Comparison of ENCODE assay signal across 10 mouse cellular contexts in the genomic region with DNA sequence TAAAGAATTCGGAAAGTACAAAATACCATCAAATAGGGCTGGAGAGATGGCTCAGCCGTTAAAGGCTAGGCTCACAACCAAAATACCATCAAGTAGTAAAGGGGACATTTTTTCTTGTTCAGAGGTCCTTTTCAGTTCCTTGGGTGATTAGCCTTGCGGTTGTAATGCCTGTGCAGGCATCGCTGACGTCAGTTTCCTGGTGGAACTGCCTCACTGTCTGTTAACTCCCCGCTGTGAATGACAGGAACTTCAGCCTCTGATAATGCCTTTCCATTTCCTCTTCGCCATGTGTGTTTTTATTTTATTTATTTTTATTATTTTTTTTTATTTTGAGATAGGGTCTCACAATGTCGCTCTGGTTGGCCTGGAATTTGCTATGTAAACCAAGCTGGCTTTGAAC. TPM values are rescaled to one million over a fixed set of nuclear protein-coding genes. Genes with fewer than 3 reads are reported as not detected.
DNase-seq lines count a peak whose midpoint lies in the region; ATAC-seq and TF ChIP-seq lines count a peak whose summit lies in the region.
"Had no signal": no experiment of that assay in that cellular context is flagged by ENCODE, and none has a peak within 500 bp of the region (broad histone marks: within the 10 kb centered on the region; RNA-seq: fewer than 3 reads in every experiment).

No protein-coding gene starts in this region.

- H3K4me3 ChIP-seq in limb, embryonic 11.5 days (ENCODE audit: low read depth, low read length) = no peak overlapping the region
- no peak overlapping the region for H3K4me3 ChIP-seq in limb, embryonic 10.5 days
- no peak overlapping the region for H3K4me3 ChIP-seq in embryonic facial prominence, embryonic 14.5 days (ENCODE audit: low read depth, low read length)
- H3K4me3 ChIP-seq in limb, embryonic 14.5 days (replicated peaks; ENCODE audit: low read length) = no peak overlapping the region
- H3K4me3 ChIP-seq in midbrain, embryonic 10.5 days = no peak overlapping the region

- WGBS in limb, embryonic 11.5 days = 57% methylated on average over 8 of the region's 8 CpGs
- 61% methylated on average over 8 of the region's 8 CpGs for WGBS in limb, embryonic 10.5 days
- WGBS in embryonic facial prominence, embryonic 14.5 days = 46% methylated on average over 8 of the region's 8 CpGs
- WGBS in limb, embryonic 14.5 days = 29% methylated on average over 8 of the region's 8 CpGs
- WGBS in midbrain, embryonic 10.5 days = 77% methylated on average over 8 of the region's 8 CpGs

- no peak for TF ChIP-seq POLR2A in limb, embryonic 14.5 days (IDR thresholded peaks at IDR 0.05; ENCODE audit: borderline replicate concordance, extremely low read depth, insufficient read depth, insufficient read length)

- no peaks in the 10 kb centered on the region for H3K9me3 ChIP-seq in limb, embryonic 11.5 days (ENCODE audit: control insufficient read depth, low read length)
- no peaks in the 10 kb centered on the region for H3K9me3 ChIP-seq in limb, embryonic 10.5 days (replicated peaks)
- no peaks in the 10 kb centered on the region for H3K9me3 ChIP-seq in embryonic facial prominence, embryonic 14.5 days (ENCODE audit: control insufficient read depth, low read length)
- H3K9me3 ChIP-seq in limb, embryonic 14.5 days (ENCODE audit: control insufficient read depth, low read length) = no peaks in the 10 kb centered on the region
- H3K9me3 ChIP-seq in midbrain, embryonic 10.5 days (replicated peaks) = no peaks in the 10 kb centered on the region

- no peaks in the 10 kb centered on the region for H3K36me3 ChIP-seq in limb, embryonic 11.5 days (ENCODE audit: control insufficient read depth, insufficient read depth, low read length)
- no peaks in the 10 kb centered on the region for H3K36me3 ChIP-seq in limb, embryonic 10.5 days
- no peaks in the 10 kb centered on the region for H3K36me3 ChIP-seq in embryonic facial prominence, embryonic 14.5 days (ENCODE audit: control insufficient read depth, insufficient read depth, low read length)
- no peaks in the 10 kb centered on the region for H3K36me3 ChIP-seq in limb, embryonic 14.5 days (ENCODE audit: control insufficient read depth, insufficient read depth, low read length)
- no peaks in the 10 kb centered on the region for H3K36me3 ChIP-seq in midbrain, embryonic 10.5 days

- no peak overlapping the region for H3K4me2 ChIP-seq in limb, embryonic 11.5 days (ENCODE audit: low read depth, severe bottlenecking)
- peak overlapping the region; percentile 42; the same call in 1 of the 2 replicates for H3K4me2 ChIP-seq in embryonic facial prominence, embryonic 14.5 days (ENCODE audit: low read depth, low read length)
- H3K4me2 ChIP-seq in limb, embryonic 14.5 days (replicated peaks; ENCODE audit: low read depth, low read length, severe bottlenecking) = peak overlapping the region; percentile 13; the same call in 1 of the 2 replicates

- no peak overlapping the region for H3K27ac ChIP-seq in limb, embryonic 11.5 days (replicated peaks; ENCODE audit: low read depth, low read length)
- no peak overlapping the region for H3K27ac ChIP-seq in limb, embryonic 10.5 days
- no peak overlapping the region for H3K27ac ChIP-seq in embryonic facial prominence, embryonic 14.5 days (replicated peaks; ENCODE audit: low read depth, low read length)
- no peak overlapping the region for H3K27ac ChIP-seq in limb, embryonic 14.5 days (replicated peaks; ENCODE audit: low read depth, low read length)
- no peak overlapping the region for H3K27ac ChIP-seq in midbrain, embryonic 10.5 days (replicated peaks)

- peak; percentile 15 for DNase-seq in limb, embryonic 11.5 days (ENCODE audit: low spot score)
- no peak for DNase-seq in limb, embryonic 10.5 days (ENCODE audit: low spot score)
- DNase-seq in embryonic facial prominence, embryonic 14.5 days (ENCODE audit: low spot score) = no peak
- DNase-seq in limb, embryonic 14.5 days (ENCODE audit: low spot score) = peak; percentile 19
- DNase-seq in retina, embryonic 14.5 days (ENCODE audit: low spot score) = no peak
- no peak for DNase-seq in midbrain, embryonic 10.5 days (ENCODE audit: low spot score)
- DNase-seq in ovary, adult 18-20 months (ENCODE audit: low spot score) = no peak

- H3K4me1 ChIP-seq in limb, embryonic 11.5 days (ENCODE audit: control insufficient read depth, insufficient read depth, low read length) = no peaks in the 10 kb centered on the region
- no peaks in the 10 kb centered on the region for H3K4me1 ChIP-seq in limb, embryonic 10.5 days
- peaks cover 5% of the 10 kb centered on the region; the same call in 1 of the 2 replicates for H3K4me1 ChIP-seq in embryonic facial prominence, embryonic 14.5 days (ENCODE audit: control insufficient read depth, insufficient read depth, low read length)
- H3K4me1 ChIP-seq in limb, embryonic 14.5 days (ENCODE audit: control insufficient read depth, insufficient read depth, low read length) = peaks cover 10% of the 10 kb centered on the region
- no peaks in the 10 kb centered on the region for H3K4me1 ChIP-seq in midbrain, embryonic 10.5 days

- no peak for ATAC-seq in limb, embryonic 11.5 days (ENCODE audit: insufficient number of reproducible peaks, low FRiP score, low TSS enrichment, low read depth)
- no peak for ATAC-seq in embryonic facial prominence, embryonic 14.5 days (ENCODE audit: low read depth)
- no peak for ATAC-seq in limb, embryonic 14.5 days (ENCODE audit: low FRiP score, low read depth)
- ATAC-seq in monocyte, adult 5-6 weeks (replicated peaks; ENCODE audit: insufficient number of reproducible peaks, low FRiP score, low TSS enrichment, poor library complexity, severe bottlenecking) = peak; percentile 80; the same call in 1 of the 2 replicates
- ATAC-seq: forebrain, embryonic 14.5 days; Patski had no signal

- no peaks in the 10 kb centered on the region for H3K27me3 ChIP-seq in limb, embryonic 11.5 days (ENCODE audit: control insufficient read depth, insufficient read depth, low read length)
- H3K27me3 ChIP-seq in limb, embryonic 10.5 days (ENCODE audit: low read depth, poor library complexity, severe bottlenecking) = no peaks in the 10 kb centered on the region
- no peaks in the 10 kb centered on the region for H3K27me3 ChIP-seq in embryonic facial prominence, embryonic 14.5 days (replicated peaks; ENCODE audit: control insufficient read depth, insufficient read depth, low read length)
- no peaks in the 10 kb centered on the region for H3K27me3 ChIP-seq in limb, embryonic 14.5 days (ENCODE audit: control insufficient read depth, insufficient read depth, low read length)
- no peaks in the 10 kb centered on the region for H3K27me3 ChIP-seq in midbrain, embryonic 10.5 days (ENCODE audit: low read depth, poor library complexity, severe bottlenecking)

- no peak overlapping the region for H3K9ac ChIP-seq in limb, embryonic 11.5 days (ENCODE audit: low read length)
- no peak overlapping the region for H3K9ac ChIP-seq in embryonic facial prominence, embryonic 14.5 days (ENCODE audit: low read depth, low read length)
- H3K9ac ChIP-seq in limb, embryonic 14.5 days (ENCODE audit: low read depth, low read length, severe bottlenecking) = no peak overlapping the region

RNA-seq across cellular contexts. Expression of a gene that starts 11.1 kb away (rescaled TPM):
- polyA plus RNA-seq in limb, embryonic 11.5 days (2014; fragmentation: Nextera tagmentation; extraction: Ambion mirVana) = 26.8 and 27.8 TPM in 2 replicates
- 19.2 and 23.0 TPM in 2 replicates for polyA plus RNA-seq in limb, embryonic 10.5 days (2016; fragmentation: Nextera tagmentation; extraction: Ambion mirVana)
- 30.2 and 31.9 TPM in 2 replicates for polyA plus RNA-seq in embryonic facial prominence, embryonic 14.5 days (2014; fragmentation: Nextera tagmentation; extraction: Ambion mirVana)
- 17.7 and 18.7 TPM in 2 replicates for polyA plus RNA-seq in limb, embryonic 14.5 days (2012; rRNA removed)
- polyA plus RNA-seq in limb, embryonic 14.5 days (2014; fragmentation: Nextera tagmentation; extraction: Ambion mirVana) = 30.9 and 34.3 TPM in 2 replicates
- 3.7 to 8.1 TPM (median 7.8 TPM) in 3 replicates for total RNA-seq in monocyte, adult 5-6 weeks (2017)
- polyA plus RNA-seq in midbrain, embryonic 10.5 days (2016; fragmentation: Nextera tagmentation; extraction: Ambion mirVana) = 20.8 and 25.7 TPM in 2 replicates

RNA-seq across cellular contexts. Expression of a gene that starts 17.8 kb away (rescaled TPM):
- polyA plus RNA-seq in limb, embryonic 11.5 days (2014; fragmentation: Nextera tagmentation; extraction: Ambion mirVana) = 5.4 and 6.5 TPM in 2 replicates
- polyA plus RNA-seq in limb, embryonic 10.5 days (2016; fragmentation: Nextera tagmentation; extraction: Ambion mirVana) = 6.3 and 6.7 TPM in 2 replicates
- 17.3 and 17.6 TPM in 2 replicates for polyA plus RNA-seq in embryonic facial prominence, embryonic 14.5 days (2014; fragmentation: Nextera tagmentation; extraction: Ambion mirVana)
- 15.0 and 15.3 TPM in 2 replicates for polyA plus RNA-seq in limb, embryonic 14.5 days (2012; rRNA removed)
- 18.1 and 20.3 TPM in 2 replicates for polyA plus RNA-seq in limb, embryonic 14.5 days (2014; fragmentation: Nextera tagmentation; extraction: Ambion mirVana)
- total RNA-seq in monocyte, adult 5-6 weeks (2017) = 8.6 to 14.4 TPM (median 13.7 TPM) in 3 replicates
- polyA plus RNA-seq in midbrain, embryonic 10.5 days (2016; fragmentation: Nextera tagmentation; extraction: Ambion mirVana) = 7.3 and 8.7 TPM in 2 replicates

Comparison
In these comparisons a context has a peak if more than half of its experiments do, and no peak if none do; other contexts are left out.
1. DNase-seq: peak in limb, embryonic 11.5 days (single experiment) and limb, embryonic 14.5 days (single experiment); none in limb, embryonic 10.5 days (single experiment), embryonic facial prominence, embryonic 14.5 days (single experiment), retina, embryonic 14.5 days (single experiment), midbrain, embryonic 10.5 days (single experiment) and ovary, adult 18-20 months (single experiment).